Mouse (Mus musculus) retina, postnatal 7 days (tissue): Measurements from ENCODE around the gene Pcbp1.
"Not testable (repeated sequence)": the region's sequence is repeated elsewhere in the genome, so short reads cannot be mapped to it uniquely, and the experiment has no call there.

ENCODE experiments used
- DNase-seq: peaks from one replicate; pipeline ENCODE4 v3.0.0-alpha.2; 2012; ENCODE audit warnings: low read depth, low spot score

Gene Pcbp1

DNA sequence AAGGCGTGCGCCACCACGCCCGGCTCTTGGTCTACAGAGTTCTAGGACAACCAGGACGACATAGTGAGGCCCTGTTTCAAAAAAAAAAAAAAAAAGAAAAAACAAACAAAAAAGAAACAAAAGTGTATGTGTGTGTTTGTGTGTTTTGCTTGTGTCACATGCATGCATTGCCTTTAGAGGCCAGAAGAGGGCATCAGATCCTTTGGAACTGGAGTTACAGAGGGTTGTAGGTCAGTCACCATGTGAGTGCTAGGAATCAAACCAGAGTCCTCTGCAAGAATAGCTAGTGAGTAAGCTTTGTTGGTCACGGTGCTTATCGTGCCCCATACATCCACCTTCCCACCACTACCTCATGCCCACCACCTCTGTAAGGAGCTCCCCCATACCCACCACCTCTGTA, 31.4 kb downstream of the Pcbp1 start:
- no peak for DNase-seq

DNA sequence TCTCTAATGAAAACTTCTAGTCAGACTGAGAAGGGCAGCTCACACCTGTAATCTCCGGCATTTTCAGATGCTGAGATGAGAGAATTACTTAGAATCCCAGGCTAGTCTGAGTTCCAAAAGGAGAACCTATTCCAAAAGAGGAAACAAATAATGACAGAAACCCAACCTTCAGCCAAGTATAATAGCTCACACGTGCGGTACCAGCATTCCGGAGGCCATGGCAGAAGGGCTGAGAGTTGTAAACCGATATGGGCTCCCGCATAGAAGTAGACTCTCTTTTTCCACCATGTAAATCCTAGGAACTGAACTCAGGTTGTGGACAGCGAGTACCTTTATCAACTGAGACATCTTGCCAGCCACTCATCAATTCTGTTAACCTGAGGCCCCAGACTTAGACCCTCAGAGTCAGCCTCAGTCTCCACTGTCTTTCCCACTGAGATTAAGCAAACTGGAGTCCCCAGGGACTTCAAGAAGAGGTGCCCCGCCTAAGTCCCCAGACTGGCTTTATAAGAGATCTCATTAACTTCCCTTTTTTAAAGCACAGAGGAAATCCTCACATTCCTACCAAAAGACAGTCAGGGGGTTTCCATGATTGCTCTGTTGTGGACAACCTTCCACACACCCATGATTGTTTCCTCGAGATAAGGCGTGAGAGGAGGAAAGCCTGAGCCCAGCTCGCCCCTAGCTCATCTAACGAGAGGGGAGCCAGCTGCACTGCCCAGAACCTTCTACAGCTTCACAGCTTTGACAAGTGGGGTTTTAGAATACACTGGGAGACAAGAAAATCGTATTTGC, 32.5 kb downstream of the Pcbp1 start:
- DNase-seq = no peak

DNA sequence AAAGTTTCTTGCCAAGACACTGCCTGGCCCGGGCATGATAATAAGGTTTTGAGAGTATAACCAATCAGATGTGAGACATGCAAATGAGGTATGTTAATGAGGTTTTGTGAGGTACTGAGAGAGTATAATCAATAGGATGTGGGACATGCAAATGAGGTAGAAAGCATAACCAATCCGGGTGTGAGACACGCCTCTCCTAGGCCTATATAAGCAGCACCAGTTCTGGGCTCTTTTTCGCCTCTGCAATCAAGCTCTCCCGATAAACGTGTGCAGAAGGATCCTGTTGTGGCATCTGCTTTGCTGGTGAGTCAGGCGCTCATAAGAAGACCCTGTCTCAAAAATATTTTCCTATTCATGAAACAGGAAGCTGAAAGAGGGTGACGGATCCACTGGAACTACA, 35.7 kb downstream of the Pcbp1 start:
- DNase-seq = not testable (repeated sequence)

DNA sequence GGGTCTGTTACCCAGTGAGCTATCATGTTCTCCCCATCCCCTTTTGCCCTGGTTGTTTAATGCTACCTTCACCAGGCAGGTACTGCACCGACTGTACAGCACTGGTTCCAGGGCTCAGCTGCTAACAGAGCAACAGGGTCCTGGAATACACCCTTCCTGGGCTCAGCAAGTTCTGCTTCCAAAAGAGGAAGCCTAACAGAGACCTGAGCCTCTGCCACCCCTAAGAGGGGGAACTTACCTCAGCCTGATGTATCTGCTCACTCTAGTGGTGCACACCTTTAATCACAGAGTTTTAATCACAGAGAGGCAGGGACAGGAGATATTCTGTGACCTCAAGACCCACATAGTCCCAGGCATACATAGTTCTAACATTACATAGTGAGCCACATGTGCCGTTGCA, 36.2 kb downstream of the Pcbp1 start:
- DNase-seq = no peak

DNA sequence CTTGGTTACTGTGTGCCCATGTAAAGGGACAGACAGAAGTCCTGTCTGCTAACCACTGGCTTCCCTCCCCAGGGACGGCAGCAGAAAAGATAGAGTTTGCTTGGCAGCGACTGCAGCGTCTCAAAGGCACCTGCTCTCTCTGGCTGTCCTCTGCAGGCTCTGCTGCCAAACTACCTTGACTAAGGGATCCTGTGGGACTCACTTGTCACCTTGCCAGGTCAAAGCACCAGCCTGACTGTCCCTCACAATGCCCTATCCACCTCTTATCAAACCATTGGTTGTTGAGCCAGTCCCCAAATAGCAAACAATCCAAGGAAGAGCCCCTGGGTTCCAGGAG, 38.0 kb downstream of the Pcbp1 start:
- DNase-seq = no peak

DNA sequence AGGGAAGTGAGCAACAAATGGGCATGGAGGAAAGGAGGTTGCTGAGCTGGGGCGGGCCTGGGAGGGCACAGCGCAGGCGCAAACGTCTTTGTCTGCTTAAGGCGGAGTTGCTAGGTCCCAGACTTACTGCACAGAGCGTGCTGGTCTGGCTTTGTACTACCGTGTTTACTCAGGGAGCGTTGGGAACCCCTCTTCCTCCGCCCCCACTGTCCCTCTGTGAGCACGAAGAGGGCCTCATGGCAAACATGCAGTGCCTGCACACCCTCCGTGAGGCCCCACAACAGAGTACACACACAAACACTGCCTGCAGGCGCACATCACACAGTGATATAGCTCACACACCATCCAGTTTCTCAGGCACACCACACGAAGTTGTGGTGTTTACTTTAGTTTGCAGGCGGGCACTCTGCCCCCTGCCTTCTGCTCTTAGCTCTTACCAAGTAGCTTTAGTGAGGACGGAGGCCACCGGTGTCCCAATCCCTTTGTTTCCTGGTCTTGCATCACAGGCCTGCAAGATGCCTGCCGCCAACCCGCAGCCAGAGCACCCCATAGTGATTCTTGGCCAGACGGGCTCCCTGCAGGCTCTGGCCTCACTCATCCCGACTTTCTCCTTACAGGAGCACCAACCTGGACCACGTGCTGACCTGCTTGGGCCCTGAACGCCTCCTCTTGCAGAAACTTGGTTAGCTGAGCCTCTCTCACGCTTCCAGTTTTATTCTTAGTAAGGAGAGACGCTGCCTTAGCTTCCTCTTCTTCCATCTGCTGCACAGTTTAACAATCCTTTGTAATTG, 38.6 kb downstream of the Pcbp1 start:
- DNase-seq = peak; percentile 49

DNA sequence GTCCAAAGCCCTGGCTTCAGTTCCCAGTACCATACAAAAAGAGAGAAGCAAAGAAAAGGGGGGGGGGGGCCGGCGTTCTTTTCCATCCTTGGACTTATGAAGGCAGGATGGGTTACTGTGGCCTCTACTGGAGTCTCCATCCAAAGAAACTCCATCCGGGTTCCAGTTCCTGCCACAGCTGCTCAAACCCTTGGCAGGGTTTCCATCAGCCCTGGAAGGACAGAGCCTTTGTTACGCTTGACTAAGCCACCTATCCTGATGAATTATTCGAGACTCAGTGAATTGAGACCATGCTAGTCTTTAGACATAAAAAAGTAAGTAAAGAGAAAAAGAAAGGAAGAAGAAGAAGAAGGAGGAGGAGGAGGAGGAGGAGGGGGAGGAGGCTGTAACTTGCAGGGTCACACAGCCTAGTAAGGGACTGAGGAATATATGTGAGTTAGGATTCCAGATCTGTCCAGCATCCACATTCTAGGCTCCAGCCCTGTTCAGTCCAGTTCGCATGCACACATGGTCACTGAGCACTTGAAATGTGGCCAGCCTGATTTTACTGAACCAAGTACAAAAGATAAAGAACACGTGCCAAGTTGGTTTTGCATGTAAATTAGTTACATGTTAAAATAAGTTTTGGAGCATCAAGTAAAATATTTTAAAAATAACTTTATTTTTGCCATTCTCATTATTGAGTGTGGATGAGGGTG, 40.0 kb downstream of the Pcbp1 start:
- no peak for DNase-seq

DNA sequence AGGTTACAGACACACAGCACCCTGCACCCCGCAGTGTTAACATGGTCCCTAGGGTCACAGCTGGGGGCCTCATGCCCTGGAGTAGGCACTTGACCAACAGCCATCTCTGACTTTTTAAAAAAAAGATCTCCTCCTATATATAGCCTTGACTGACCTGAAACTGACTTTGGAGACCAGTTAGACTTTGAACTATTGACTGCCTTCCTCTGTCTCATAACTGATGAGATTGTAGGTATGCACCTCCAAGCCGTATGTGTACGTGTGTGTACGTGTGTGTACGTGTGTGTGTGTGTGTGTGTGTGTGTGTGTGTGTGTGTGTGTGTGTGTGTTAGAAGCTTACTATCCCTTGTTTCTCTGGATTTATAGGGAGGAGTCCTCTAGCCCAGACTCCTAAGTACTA, 44.2 kb downstream of the Pcbp1 start:
- DNase-seq = no peak

DNA sequence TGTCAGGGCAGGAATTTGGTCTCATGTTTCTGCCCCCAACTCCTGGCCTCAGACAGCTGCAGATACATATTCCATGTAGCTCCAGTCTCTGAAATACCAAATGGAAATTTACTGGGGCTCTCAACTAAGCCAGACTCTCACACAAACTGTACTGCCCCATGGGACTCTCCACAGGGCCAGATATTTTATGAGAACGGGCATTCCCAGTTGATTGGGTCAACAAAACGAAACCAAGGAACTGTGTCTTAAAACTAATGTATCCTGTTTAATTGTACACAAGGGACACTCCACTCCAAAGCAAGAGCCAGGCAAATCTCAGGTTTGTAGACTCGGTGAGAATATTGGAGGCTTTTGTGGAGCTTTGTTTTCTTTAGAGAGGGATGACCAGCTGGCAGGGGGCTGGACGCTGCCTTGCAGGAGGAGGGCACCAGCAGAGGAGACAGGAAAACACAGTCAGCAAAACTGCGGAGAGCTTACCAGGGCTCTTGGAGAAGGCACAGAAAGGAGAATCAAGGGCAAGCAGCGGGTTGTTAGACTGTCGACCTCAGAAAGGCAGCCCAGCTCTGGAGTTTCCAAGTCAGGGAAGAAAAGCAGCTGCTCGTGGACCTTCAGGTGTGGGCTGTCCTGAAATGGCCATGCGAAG, 45.8 kb downstream of the Pcbp1 start:
- no peak for DNase-seq

DNA sequence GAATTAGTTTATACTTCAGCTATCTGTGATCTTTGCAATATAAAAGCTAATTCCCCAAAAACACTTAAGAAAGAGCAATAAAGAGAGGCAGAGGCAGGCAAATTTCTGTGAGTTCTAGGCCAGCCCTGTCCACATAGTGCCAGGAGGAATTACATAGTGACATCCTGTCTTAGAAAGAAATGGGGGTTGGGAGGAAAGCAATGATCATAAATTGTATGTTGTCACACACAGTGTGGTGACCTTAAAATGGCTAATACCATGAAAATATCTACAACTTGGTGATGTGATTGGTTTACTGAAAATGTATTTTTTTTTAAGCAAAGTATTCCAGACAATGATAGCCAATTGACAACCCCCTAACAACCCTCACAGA, 46.3 kb downstream of the Pcbp1 start:
- no peak for DNase-seq

DNA sequence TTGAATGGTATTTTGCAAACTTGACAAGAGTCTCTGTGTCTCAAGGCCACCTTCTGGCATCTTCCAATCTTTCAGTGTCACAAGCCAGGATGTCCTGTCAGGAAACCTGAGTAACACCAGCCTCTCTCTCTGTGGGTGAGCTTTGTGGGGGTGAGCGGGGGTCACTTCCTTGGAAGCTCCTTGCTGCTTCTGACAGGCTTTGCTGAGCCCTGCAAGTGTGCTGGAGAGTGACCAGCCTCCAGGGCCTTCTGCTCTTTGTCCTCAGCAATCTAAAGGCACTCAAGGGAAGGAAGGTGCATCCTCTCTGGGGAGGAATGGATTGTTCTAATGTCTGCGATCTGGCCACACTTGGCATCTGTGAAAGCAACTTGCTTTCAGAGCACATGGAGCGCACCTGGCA, 46.8 kb downstream of the Pcbp1 start:
- DNase-seq = no peak

DNA sequence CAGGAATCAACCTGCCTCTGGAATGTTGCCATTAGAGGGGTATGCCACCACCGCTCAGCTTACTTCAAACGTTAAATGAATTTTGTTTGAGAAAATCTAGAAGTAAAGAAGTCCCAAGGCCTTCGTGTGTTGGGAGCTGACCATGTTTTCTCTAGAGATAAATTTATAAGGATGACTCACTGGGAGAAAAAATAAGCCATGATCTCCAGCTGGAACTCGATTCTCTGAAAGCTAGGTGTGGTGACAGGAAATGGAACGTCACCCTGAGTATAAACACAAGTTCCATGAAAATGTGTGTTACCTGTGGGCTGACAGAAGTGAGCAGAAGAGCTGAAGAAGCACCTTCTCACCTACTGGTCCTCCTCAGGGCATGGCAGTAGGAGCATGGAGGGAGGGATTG, 49.2 kb downstream of the Pcbp1 start:
- DNase-seq = no peak

DNA sequence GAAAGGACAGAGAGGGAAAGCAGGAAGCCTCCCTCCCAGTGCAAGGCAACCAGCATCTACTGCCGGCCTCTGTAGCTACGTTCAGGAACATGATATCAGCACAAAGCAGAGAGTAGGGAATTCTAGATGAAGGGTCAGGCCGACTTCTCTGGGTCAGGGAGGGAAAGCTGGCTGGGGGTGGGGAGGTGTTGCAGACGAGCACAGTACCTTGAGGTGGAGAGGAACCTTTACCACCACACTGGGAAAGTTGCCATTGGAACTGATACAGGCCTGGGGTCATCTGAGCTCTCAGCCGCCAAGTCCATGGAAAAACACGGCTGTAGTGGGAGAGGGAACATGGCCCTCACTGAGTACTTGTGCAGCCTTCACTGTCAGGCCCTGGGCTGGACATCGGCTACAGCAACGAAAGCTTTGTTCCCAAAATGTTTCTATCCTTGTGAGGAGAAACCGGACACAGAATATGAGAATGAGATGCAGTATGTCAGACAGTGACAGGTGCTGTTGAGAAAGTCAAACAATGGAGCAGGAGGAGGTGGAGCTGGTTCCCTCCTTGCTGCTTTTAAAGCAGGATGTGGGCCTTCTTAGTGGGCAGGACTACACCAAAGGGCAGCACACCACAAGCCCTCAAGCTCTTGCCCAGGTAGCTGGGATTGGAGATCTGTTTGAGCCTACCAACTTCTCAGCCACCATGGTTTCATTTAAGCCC, 50.5 kb downstream of the Pcbp1 start:
- DNase-seq = no peak

DNA sequence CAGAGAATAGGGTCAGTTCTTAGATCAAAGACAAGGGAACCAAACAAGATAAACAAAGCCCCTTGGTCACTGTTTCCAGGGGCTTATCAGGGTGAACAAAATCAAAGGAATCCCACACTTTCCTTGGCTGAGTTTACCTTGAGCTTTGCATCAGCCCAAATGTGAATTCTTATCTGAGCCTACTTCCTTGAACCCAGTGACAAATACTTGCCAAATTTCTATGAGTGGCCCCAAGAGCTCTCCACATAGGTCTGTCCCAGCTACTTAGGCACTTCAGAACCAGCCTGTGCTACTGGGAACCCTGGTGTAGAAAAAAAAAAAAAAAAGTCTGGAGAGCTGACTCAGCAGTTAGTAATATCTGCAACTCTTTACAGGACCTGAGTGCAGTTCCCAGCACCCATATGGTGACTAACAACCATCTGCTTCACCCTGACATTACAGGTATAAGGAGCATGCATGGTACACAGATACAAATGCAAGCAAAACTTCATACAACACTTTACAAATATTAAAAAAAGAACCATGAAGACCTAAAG, 51.4 kb downstream of the Pcbp1 start:
- DNase-seq = no peak
